Mouse (Mus musculus): Measurements from ENCODE around the gene Ddx20. TPM values are rescaled to one million over a fixed set of nuclear protein-coding genes. Genes with fewer than 3 reads are reported as not detected.

Gene Ddx20
- polyA plus RNA-seq, 1 experiment from 2014 or later, result 43.3 TPM

- no peak overlapping the region for H3K27ac ChIP-seq (ENCODE audit: low read depth, low read length)
- no peak for ATAC-seq (ENCODE audit: insufficient read depth, low FRiP score, low TSS enrichment)
- 80% methylated on average over 7 of the region's 7 CpGs for WGBS
These were observed 24.4 kb upstream of the Ddx20 start for GRCm38 (mm10) chr3:105711741-105712140.

GRCm38 (mm10) chr3:105710246-105710645 lies 22.9 kb upstream of the Ddx20 start:
- 87% methylated on average over 6 of the region's 6 CpGs for WGBS
- Histone ChIP-seq H3K9ac (ENCODE audit: low read length) (no peak overlapping the region), H3K27ac (ENCODE audit: low read depth, low read length) (no peak overlapping the region), H3K4me2 (ENCODE audit: low read depth) (no peak overlapping the region), H3K4me3 (ENCODE audit: low read depth, low read length) (no peak overlapping the region), H3K27me3 (ENCODE audit: control insufficient read depth, insufficient read depth, low read length) (peaks cover 11% of the 10 kb centered on the region), H3K36me3 (ENCODE audit: control insufficient read depth, insufficient read depth, low read length) (no peaks in the 10 kb centered on the region), H3K4me1 (ENCODE audit: control insufficient read depth, insufficient read depth, low read length) (peaks cover 7% of the 10 kb centered on the region), H3K9me3 (ENCODE audit: control insufficient read depth, low read length) (no peaks in the 10 kb centered on the region)
- ATAC-seq (ENCODE audit: insufficient read depth, low FRiP score, low TSS enrichment) (no peak), DNase-seq (ENCODE audit: low spot score) (no peak)

More at GRCm38 (mm10) chr3:105711741-105712140, 24.4 kb upstream of the Ddx20 start:
- Histone ChIP-seq H3K9ac (ENCODE audit: low read length) (no peak overlapping the region), H3K4me3 (ENCODE audit: low read depth, low read length) (no peak overlapping the region), H3K9me3 (ENCODE audit: control insufficient read depth, low read length) (no peaks in the 10 kb centered on the region), H3K4me1 (ENCODE audit: control insufficient read depth, insufficient read depth, low read length) (peaks cover 5% of the 10 kb centered on the region), H3K4me2 (ENCODE audit: low read depth) (no peak overlapping the region), H3K36me3 (ENCODE audit: control insufficient read depth, insufficient read depth, low read length) (no peaks in the 10 kb centered on the region), H3K27me3 (ENCODE audit: control insufficient read depth, insufficient read depth, low read length) (no peaks in the 10 kb centered on the region)
- no peak for DNase-seq (ENCODE audit: low spot score)

- no peak overlapping the region for H3K4me3 ChIP-seq (ENCODE audit: low read depth, low read length)
- no peak overlapping the region for H3K27ac ChIP-seq (ENCODE audit: low read depth, low read length)
- peaks cover 3% of the 10 kb centered on the region; the same call in 1 of the 2 replicates for H3K4me1 ChIP-seq (ENCODE audit: control insufficient read depth, insufficient read depth, low read length)
- no peak for ATAC-seq (ENCODE audit: insufficient read depth, low FRiP score, low TSS enrichment)
- no peaks in the 10 kb centered on the region for H3K9me3 ChIP-seq (ENCODE audit: control insufficient read depth, low read length)
- H3K27me3 ChIP-seq (ENCODE audit: control insufficient read depth, insufficient read depth, low read length), result peaks cover 12% of the 10 kb centered on the region
- no peak overlapping the region for H3K4me2 ChIP-seq (ENCODE audit: low read depth)
- H3K9ac ChIP-seq (ENCODE audit: low read length), result no peak overlapping the region
- DNase-seq (ENCODE audit: low spot score), result no peak
- 16% methylated on average over 7 of the region's 7 CpGs for WGBS
- H3K36me3 ChIP-seq (ENCODE audit: control insufficient read depth, insufficient read depth, low read length), result no peaks in the 10 kb centered on the region
These were observed 20.2 kb upstream of the Ddx20 start for GRCm38 (mm10) chr3:105707590-105707989.

- ATAC-seq (ENCODE audit: insufficient read depth, low FRiP score, low TSS enrichment) (no peak), DNase-seq (ENCODE audit: low spot score) (no peak)
- WGBS, result 40% methylated on average over 4 of the region's 4 CpGs
- Histone ChIP-seq H3K4me2 (ENCODE audit: low read depth) (peak overlapping the region; percentile 76), H3K4me1 (ENCODE audit: control insufficient read depth, insufficient read depth, low read length) (peaks cover 3% of the 10 kb centered on the region; the same call in 1 of the 2 replicates), H3K9me3 (ENCODE audit: control insufficient read depth, low read length) (no peaks in the 10 kb centered on the region), H3K36me3 (ENCODE audit: control insufficient read depth, insufficient read depth, low read length) (no peaks in the 10 kb centered on the region), H3K9ac (ENCODE audit: low read length) (no peak overlapping the region), H3K27me3 (ENCODE audit: control insufficient read depth, insufficient read depth, low read length) (peaks cover 12% of the 10 kb centered on the region), H3K4me3 (ENCODE audit: low read depth, low read length) (peak overlapping the region; percentile 41), H3K27ac (ENCODE audit: low read depth, low read length) (no peak overlapping the region)
These were observed 19.1 kb upstream of the Ddx20 start for GRCm38 (mm10) chr3:105706366-105707020.

- Histone ChIP-seq H3K4me3 (ENCODE audit: low read depth, low read length) (peak overlapping the region; percentile 41), H3K9me3 (ENCODE audit: control insufficient read depth, low read length) (no peaks in the 10 kb centered on the region), H3K27ac (ENCODE audit: low read depth, low read length) (no peak overlapping the region), H3K36me3 (ENCODE audit: control insufficient read depth, insufficient read depth, low read length) (no peaks in the 10 kb centered on the region), H3K4me1 (ENCODE audit: control insufficient read depth, insufficient read depth, low read length) (peaks cover 3% of the 10 kb centered on the region; the same call in 1 of the 2 replicates), H3K27me3 (ENCODE audit: control insufficient read depth, insufficient read depth, low read length) (peaks cover 12% of the 10 kb centered on the region), H3K9ac (ENCODE audit: low read length) (peak overlapping the region; percentile 49), H3K4me2 (ENCODE audit: low read depth) (peak overlapping the region; percentile 76)
- 21% methylated on average over 3 of the region's 3 CpGs for WGBS
- DNase-seq (ENCODE audit: low spot score), result no peak
- no peak for ATAC-seq (ENCODE audit: insufficient read depth, low FRiP score, low TSS enrichment)
These were observed 18.2 kb upstream of the Ddx20 start for GRCm38 (mm10) chr3:105705561-105705960.

- H3K4me2 ChIP-seq (ENCODE audit: low read depth), result peak overlapping the region; percentile 76
- DNase-seq (ENCODE audit: low spot score), result no peak
- H3K36me3 ChIP-seq (ENCODE audit: control insufficient read depth, insufficient read depth, low read length), result no peaks in the 10 kb centered on the region
- peak; percentile 45 for ATAC-seq (ENCODE audit: insufficient read depth, low FRiP score, low TSS enrichment)
- peak overlapping the region; percentile 41 for H3K4me3 ChIP-seq (ENCODE audit: low read depth, low read length)
- peaks cover 3% of the 10 kb centered on the region; the same call in 1 of the 2 replicates for H3K4me1 ChIP-seq (ENCODE audit: control insufficient read depth, insufficient read depth, low read length)
- no peak overlapping the region for H3K27ac ChIP-seq (ENCODE audit: low read depth, low read length)
- H3K27me3 ChIP-seq (ENCODE audit: control insufficient read depth, insufficient read depth, low read length), result peaks cover 12% of the 10 kb centered on the region
- H3K9ac ChIP-seq (ENCODE audit: low read length), result peak overlapping the region; percentile 49
- no peaks in the 10 kb centered on the region for H3K9me3 ChIP-seq (ENCODE audit: control insufficient read depth, low read length)
- WGBS, result under 1% methylated on average over 28 of the region's 28 CpGs
These were observed 17.7 kb upstream of the Ddx20 start for GRCm38 (mm10) chr3:105705061-105705549.

- Histone ChIP-seq H3K4me2 (ENCODE audit: low read depth) (peak within 1 kb of the TSS; percentile 76), H3K36me3 (ENCODE audit: control insufficient read depth, insufficient read depth, low read length) (no peaks in the 10 kb centered on the region), H3K27me3 (ENCODE audit: control insufficient read depth, insufficient read depth, low read length) (peaks cover 12% of the 10 kb centered on the region), H3K4me3 (ENCODE audit: low read depth, low read length) (peak within 1 kb of the TSS; percentile 41), H3K9me3 (ENCODE audit: control insufficient read depth, low read length) (no peaks in the 10 kb centered on the region), H3K9ac (ENCODE audit: low read length) (peak within 1 kb of the TSS; percentile 49), H3K27ac (ENCODE audit: low read depth, low read length) (no peak within 1 kb of the TSS), H3K4me1 (ENCODE audit: control insufficient read depth, insufficient read depth, low read length) (peaks cover 3% of the 10 kb centered on the region; the same call in 1 of the 2 replicates)
- DNase-seq (ENCODE audit: low spot score) (peak; percentile 87), ATAC-seq (ENCODE audit: insufficient read depth, low FRiP score, low TSS enrichment) (peak; percentile 98)
- WGBS, result 2% methylated on average over 37 of the region's 43 CpGs
These were observed 16.9 kb upstream of the Ddx20 start, which contains the start of gene Inka2 for GRCm38 (mm10) chr3:105704031-105705008. TSS of gene Inka2 (plus strand) at chr3:105704599.

- no peak for ATAC-seq (ENCODE audit: insufficient read depth, low FRiP score, low TSS enrichment)
- Histone ChIP-seq H3K4me1 (ENCODE audit: control insufficient read depth, insufficient read depth, low read length) (peaks cover 3% of the 10 kb centered on the region; the same call in 1 of the 2 replicates), H3K4me3 (ENCODE audit: low read depth, low read length) (no peak overlapping the region)
These were observed 16.2 kb upstream of the Ddx20 start for GRCm38 (mm10) chr3:105703571-105703970.

More at GRCm38 (mm10) chr3:105703571-105703970, 16.2 kb upstream of the Ddx20 start:
- no peaks in the 10 kb centered on the region for H3K36me3 ChIP-seq (ENCODE audit: control insufficient read depth, insufficient read depth, low read length)
- no peak overlapping the region for H3K27ac ChIP-seq (ENCODE audit: low read depth, low read length)
- no peak for DNase-seq (ENCODE audit: low spot score)
- no peak overlapping the region for H3K9ac ChIP-seq (ENCODE audit: low read length)
- no peaks in the 10 kb centered on the region for H3K9me3 ChIP-seq (ENCODE audit: control insufficient read depth, low read length)
- H3K27me3 ChIP-seq (ENCODE audit: control insufficient read depth, insufficient read depth, low read length), result peaks cover 12% of the 10 kb centered on the region
- no peak overlapping the region for H3K4me2 ChIP-seq (ENCODE audit: low read depth)
- WGBS, result 45% methylated on average over 6 of the region's 6 CpGs

Data from neural tube, embryonic 11.5 days (tissue).